Mouse (Mus musculus): Measurements from ENCODE around the gene Rapgef2. TPM values are rescaled to one million over a fixed set of nuclear protein-coding genes. Genes with fewer than 3 reads are reported as not detected.

Rapgef2 gene
- polyA plus RNA-seq, 1 experiment from 2014 or later, result 4.4 TPM

DNA sequence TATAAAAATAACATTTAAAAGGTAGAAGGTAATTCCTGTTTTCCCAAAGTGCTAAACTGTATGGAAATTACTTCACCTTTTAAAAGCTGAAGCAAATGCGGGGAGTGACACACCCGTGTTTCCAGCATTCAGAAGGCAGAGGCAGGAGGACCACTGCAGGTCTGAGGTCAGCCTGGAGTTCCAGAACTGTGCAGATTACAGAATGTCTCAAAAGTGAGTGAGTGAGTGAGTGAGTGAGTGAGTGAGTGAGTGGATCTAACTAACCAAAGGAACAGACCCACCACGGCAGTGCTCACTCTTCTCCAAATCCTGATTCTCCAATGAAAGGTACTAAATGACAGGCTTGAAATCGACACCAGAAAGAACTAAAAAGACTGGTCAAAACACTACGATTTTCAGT, 82.5 kb downstream of the Rapgef2 start:
- Histone ChIP-seq H3K4me2 (ENCODE audit: low read depth, low read length) (no peak overlapping the region), H3K9ac (ENCODE audit: low read length) (no peak overlapping the region), H3K4me3 (replicated peaks; ENCODE audit: low read length) (no peak overlapping the region), H3K27ac (ENCODE audit: low read length) (no peak overlapping the region), H3K4me1 (ENCODE audit: control insufficient read depth, insufficient read depth, low read length) (peaks cover 19% of the 10 kb centered on the region), H3K36me3 (ENCODE audit: control insufficient read depth, insufficient read depth, low read length) (no peaks in the 10 kb centered on the region), H3K27me3 (ENCODE audit: control insufficient read depth, insufficient read depth, low read length) (no peaks in the 10 kb centered on the region), H3K9me3 (replicated peaks; ENCODE audit: control insufficient read depth, low read length) (no peaks in the 10 kb centered on the region)
- no peak for ATAC-seq (ENCODE audit: insufficient read depth, low FRiP score)
- WGBS, result 75% methylated on average over 5 of the region's 5 CpGs

GRCm38 (mm10) chr3:79203178-79203577, 83.1 kb downstream of the Rapgef2 start:
- WGBS, result 30% methylated on average over 3 of the region's 3 CpGs
- H3K27me3 ChIP-seq (ENCODE audit: control insufficient read depth, insufficient read depth, low read length), result no peaks in the 10 kb centered on the region
- H3K4me3 ChIP-seq (replicated peaks; ENCODE audit: low read length), result no peak overlapping the region
- H3K27ac ChIP-seq (ENCODE audit: low read length), result peak overlapping the region; percentile 5; the same call in 1 of the 2 replicates
- H3K9me3 ChIP-seq (replicated peaks; ENCODE audit: control insufficient read depth, low read length), result no peaks in the 10 kb centered on the region
- H3K9ac ChIP-seq (ENCODE audit: low read length), result no peak overlapping the region
- H3K4me2 ChIP-seq (ENCODE audit: low read depth, low read length), result no peak overlapping the region
- H3K36me3 ChIP-seq (ENCODE audit: control insufficient read depth, insufficient read depth, low read length), result no peaks in the 10 kb centered on the region
- ATAC-seq (ENCODE audit: insufficient read depth, low FRiP score), result peak; percentile 39; the same call in 1 of the 2 replicates
- H3K4me1 ChIP-seq (ENCODE audit: control insufficient read depth, insufficient read depth, low read length), result peaks cover 19% of the 10 kb centered on the region

DNA sequence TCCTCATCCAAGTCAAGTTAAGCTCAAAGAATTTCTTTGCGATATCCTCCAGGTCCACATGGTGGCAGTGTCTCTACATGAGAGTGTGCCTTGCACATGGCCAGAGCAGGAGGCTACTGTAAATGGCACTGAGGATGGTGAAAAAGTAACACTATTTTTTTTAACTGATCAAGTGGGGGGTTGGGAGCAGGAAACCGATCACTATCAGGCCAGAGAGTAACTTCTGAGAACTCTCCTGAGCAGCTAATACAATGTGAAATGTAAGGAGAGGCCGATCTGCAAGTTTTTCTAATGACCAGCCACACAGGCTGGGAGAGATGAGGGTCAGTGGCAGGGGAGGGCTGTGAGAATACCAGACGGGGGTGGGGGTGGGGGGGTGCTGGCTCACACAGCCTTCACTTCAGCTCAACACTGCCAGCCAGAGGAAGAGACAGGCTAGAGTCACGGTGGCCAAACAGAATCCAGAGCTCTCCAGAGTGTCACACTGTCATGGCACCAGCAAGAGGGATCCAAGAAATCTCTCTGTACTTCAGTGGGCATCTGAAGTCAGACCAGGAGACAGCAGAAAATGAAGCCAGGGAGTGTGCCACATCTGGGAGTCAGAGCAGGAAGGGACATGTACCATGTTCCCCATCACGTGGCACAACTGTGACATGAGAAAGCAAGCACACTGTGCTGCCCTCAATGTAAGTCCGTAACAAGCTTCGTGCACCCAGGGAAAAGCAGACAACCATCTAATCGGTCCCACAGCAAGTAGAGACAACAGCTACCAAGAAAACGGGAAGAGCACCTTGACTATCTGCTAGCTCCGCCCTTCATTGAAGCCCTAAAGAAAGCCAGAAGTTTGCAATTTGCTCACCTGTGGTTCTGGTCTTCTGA, 83.8 kb downstream of the Rapgef2 start:
- H3K36me3 ChIP-seq (ENCODE audit: control insufficient read depth, insufficient read depth, low read length), result no peaks in the 10 kb centered on the region
- no peaks in the 10 kb centered on the region for H3K9me3 ChIP-seq (replicated peaks; ENCODE audit: control insufficient read depth, low read length)
- H3K27ac ChIP-seq (ENCODE audit: low read length), result peak overlapping the region; percentile 5; the same call in 1 of the 2 replicates
- H3K4me3 ChIP-seq (replicated peaks; ENCODE audit: low read length), result no peak overlapping the region
- no peak for ATAC-seq (ENCODE audit: insufficient read depth, low FRiP score)
- peaks cover 19% of the 10 kb centered on the region for H3K4me1 ChIP-seq (ENCODE audit: control insufficient read depth, insufficient read depth, low read length)
- WGBS, result 36% methylated on average over 11 of the region's 11 CpGs
- no peak overlapping the region for H3K4me2 ChIP-seq (ENCODE audit: low read depth, low read length)
- no peaks in the 10 kb centered on the region for H3K27me3 ChIP-seq (ENCODE audit: control insufficient read depth, insufficient read depth, low read length)
- H3K9ac ChIP-seq (ENCODE audit: low read length), result no peak overlapping the region

DNA sequence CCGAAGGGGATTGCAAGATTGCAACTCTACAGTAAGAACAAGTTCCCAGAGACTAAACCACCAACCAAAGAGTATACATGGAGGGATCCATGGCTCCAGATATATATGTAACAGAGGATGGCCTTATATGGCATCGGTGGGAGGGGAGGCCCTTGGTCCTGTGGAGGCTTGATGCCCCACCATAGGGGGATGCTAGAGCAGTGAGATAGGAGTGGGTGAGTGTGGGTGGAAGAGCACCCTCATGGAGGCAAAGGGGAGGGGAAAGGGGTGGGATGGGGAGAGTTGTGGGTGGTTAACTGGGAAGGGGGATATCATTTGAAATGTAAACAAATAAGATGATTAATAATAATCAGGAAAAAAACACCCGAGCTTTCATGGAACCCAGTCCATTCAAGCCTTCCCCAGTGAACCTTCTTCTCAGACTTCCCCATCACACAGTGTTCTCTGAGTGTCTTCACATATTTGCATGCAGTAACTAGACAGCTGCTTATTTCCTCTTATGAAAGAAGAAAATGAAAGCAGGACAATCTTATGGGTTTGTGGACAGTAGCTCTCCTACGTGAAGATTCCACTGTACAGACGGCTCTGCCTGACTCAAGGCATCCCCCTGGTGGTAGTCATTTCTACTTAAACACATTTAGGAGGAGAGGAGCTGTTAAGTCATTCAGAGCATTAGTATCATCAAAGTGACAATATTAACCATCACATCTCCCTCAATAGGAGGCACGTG, 89.4 kb downstream of the Rapgef2 start:
- H3K4me2 ChIP-seq (ENCODE audit: low read depth, low read length), result peak overlapping the region; percentile 26; the same call in 1 of the 2 replicates
- H3K4me3 ChIP-seq (replicated peaks; ENCODE audit: low read length), result no peak overlapping the region
- no peak overlapping the region for H3K9ac ChIP-seq (ENCODE audit: low read length)
- no peaks in the 10 kb centered on the region for H3K27me3 ChIP-seq (ENCODE audit: control insufficient read depth, insufficient read depth, low read length)
- peaks cover 15% of the 10 kb centered on the region; the same call in 1 of the 2 replicates for H3K4me1 ChIP-seq (ENCODE audit: control insufficient read depth, insufficient read depth, low read length)
- no peak for ATAC-seq (ENCODE audit: insufficient read depth, low FRiP score)
- no peak overlapping the region for H3K27ac ChIP-seq (ENCODE audit: low read length)
- WGBS, result 47% methylated on average over 6 of the region's 6 CpGs
- H3K9me3 ChIP-seq (replicated peaks; ENCODE audit: control insufficient read depth, low read length), result no peaks in the 10 kb centered on the region
- H3K36me3 ChIP-seq (ENCODE audit: control insufficient read depth, insufficient read depth, low read length), result no peaks in the 10 kb centered on the region

GRCm38 (mm10) chr3:79195280-79195679, 91.0 kb downstream of the Rapgef2 start:
- 82% methylated on average over 9 of the region's 9 CpGs for WGBS

GRCm38 (mm10) chr3:79194111-79194793, 92.1 kb downstream of the Rapgef2 start:
- Histone ChIP-seq H3K4me2 (ENCODE audit: low read depth, low read length) (no peak overlapping the region), H3K4me1 (ENCODE audit: control insufficient read depth, insufficient read depth, low read length) (peaks cover 15% of the 10 kb centered on the region; the same call in 1 of the 2 replicates), H3K27ac (ENCODE audit: low read length) (peak overlapping the region; percentile 85), H3K9me3 (replicated peaks; ENCODE audit: control insufficient read depth, low read length) (no peaks in the 10 kb centered on the region), H3K9ac (ENCODE audit: low read length) (no peak overlapping the region), H3K36me3 (ENCODE audit: control insufficient read depth, insufficient read depth, low read length) (no peaks in the 10 kb centered on the region), H3K27me3 (ENCODE audit: control insufficient read depth, insufficient read depth, low read length) (no peaks in the 10 kb centered on the region), H3K4me3 (replicated peaks; ENCODE audit: low read length) (no peak overlapping the region)
- 61% methylated on average over 8 of the region's 8 CpGs for whole genome bisulfite sequencing
- ATAC-seq (ENCODE audit: insufficient read depth, low FRiP score), result peak; percentile 61; the same call in 1 of the 2 replicates

More at GRCm38 (mm10) chr3:79195280-79195679, 91.0 kb downstream of the Rapgef2 start:
- no peak overlapping the region for H3K27ac ChIP-seq (ENCODE audit: low read length)
- peaks cover 15% of the 10 kb centered on the region; the same call in 1 of the 2 replicates for H3K4me1 ChIP-seq (ENCODE audit: control insufficient read depth, insufficient read depth, low read length)
- H3K9ac ChIP-seq (ENCODE audit: low read length), result no peak overlapping the region
- H3K4me3 ChIP-seq (replicated peaks; ENCODE audit: low read length), result no peak overlapping the region
- no peaks in the 10 kb centered on the region for H3K36me3 ChIP-seq (ENCODE audit: control insufficient read depth, insufficient read depth, low read length)
- H3K4me2 ChIP-seq (ENCODE audit: low read depth, low read length), result no peak overlapping the region
- H3K27me3 ChIP-seq (ENCODE audit: control insufficient read depth, insufficient read depth, low read length), result no peaks in the 10 kb centered on the region
- H3K9me3 ChIP-seq (replicated peaks; ENCODE audit: control insufficient read depth, low read length), result no peaks in the 10 kb centered on the region
- no peak for ATAC-seq (ENCODE audit: insufficient read depth, low FRiP score)

GRCm38 (mm10) chr3:79193001-79193400, 93.3 kb downstream of the Rapgef2 start:
- Histone ChIP-seq H3K27me3 (ENCODE audit: control insufficient read depth, insufficient read depth, low read length) (no peaks in the 10 kb centered on the region), H3K9me3 (replicated peaks; ENCODE audit: control insufficient read depth, low read length) (no peaks in the 10 kb centered on the region), H3K9ac (ENCODE audit: low read length) (no peak overlapping the region), H3K4me1 (ENCODE audit: control insufficient read depth, insufficient read depth, low read length) (peaks cover 15% of the 10 kb centered on the region; the same call in 1 of the 2 replicates), H3K4me3 (replicated peaks; ENCODE audit: low read length) (no peak overlapping the region), H3K27ac (ENCODE audit: low read length) (peak overlapping the region; percentile 64), H3K36me3 (ENCODE audit: control insufficient read depth, insufficient read depth, low read length) (no peaks in the 10 kb centered on the region), H3K4me2 (ENCODE audit: low read depth, low read length) (no peak overlapping the region)
- ATAC-seq (ENCODE audit: insufficient read depth, low FRiP score), result peak; percentile 42; the same call in 1 of the 2 replicates
- 53% methylated on average over 4 of the region's 4 CpGs for WGBS

GRCm38 (mm10) chr3:79191981-79192380, 94.3 kb downstream of the Rapgef2 start:
- Histone ChIP-seq H3K9me3 (replicated peaks; ENCODE audit: control insufficient read depth, low read length) (no peaks in the 10 kb centered on the region), H3K27me3 (ENCODE audit: control insufficient read depth, insufficient read depth, low read length) (no peaks in the 10 kb centered on the region), H3K4me2 (ENCODE audit: low read depth, low read length) (no peak overlapping the region), H3K4me1 (ENCODE audit: control insufficient read depth, insufficient read depth, low read length) (peaks cover 15% of the 10 kb centered on the region; the same call in 1 of the 2 replicates), H3K4me3 (replicated peaks; ENCODE audit: low read length) (no peak overlapping the region), H3K27ac (ENCODE audit: low read length) (no peak overlapping the region), H3K9ac (ENCODE audit: low read length) (no peak overlapping the region), H3K36me3 (ENCODE audit: control insufficient read depth, insufficient read depth, low read length) (no peaks in the 10 kb centered on the region)
- no peak for ATAC-seq (ENCODE audit: insufficient read depth, low FRiP score)
- WGBS, result 73% methylated on average over 9 of the region's 9 CpGs
